Mouse (Mus musculus): ENCODE measurements around the gene Tnfrsf19.

The Tnfrsf19 gene

DNA sequence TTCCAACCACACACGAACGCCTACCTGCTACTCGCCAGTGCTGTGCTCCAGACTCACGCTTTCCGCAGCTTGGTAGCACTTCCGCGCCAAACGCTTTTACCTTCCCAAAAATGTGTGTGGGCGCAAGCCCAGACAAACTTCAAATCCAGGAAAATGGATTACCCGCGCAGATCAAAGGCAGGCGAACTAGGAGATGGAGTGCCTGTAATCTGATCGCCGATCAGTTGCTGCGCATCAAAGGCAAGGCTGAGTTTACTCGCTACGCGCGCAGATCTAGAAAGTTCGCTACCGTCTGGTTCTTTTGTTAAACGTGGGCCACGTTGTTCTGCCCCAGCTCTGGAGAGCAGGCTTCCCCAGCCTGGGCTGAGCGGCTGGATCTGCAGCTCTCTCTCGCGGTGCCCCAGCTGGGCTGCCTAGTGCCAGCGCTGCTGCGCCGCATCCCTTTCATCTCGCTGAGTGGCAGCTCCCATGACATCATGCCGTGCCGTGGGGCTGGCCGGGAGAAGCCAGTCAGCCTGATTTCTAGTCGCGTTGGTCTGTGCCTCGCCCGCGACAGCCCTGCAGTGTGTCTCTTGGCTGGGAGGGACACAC, at the start of gene Tnfrsf19:
Gene Tnfrsf19, minus strand, starts transcription at position 400 of the 591 bp plus-strand sequence.
- peak; percentile 40 to 69 for DNase-seq (ENCODE audit: low spot score in 2 of 2)

DNA sequence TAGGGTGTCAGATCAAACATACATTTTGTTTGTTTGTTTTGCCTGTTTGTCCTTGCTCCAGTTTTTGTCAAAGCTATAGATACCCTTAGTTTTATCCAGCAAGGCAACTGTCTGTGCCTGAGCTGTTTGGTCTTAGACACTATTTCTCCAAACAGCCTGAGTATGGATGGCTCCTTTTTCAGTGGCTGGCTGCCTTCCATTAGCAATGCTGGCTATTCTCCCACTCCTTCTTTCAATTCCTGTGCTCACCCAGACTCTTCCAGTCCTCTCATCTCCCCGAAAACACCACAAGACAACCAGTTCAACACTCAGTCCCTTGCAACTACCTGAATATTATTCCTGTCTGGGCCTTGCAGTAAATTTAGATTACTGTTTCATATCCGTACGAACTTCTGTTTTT, 45.8 kb upstream of the Tnfrsf19 start:
- DNase-seq (ENCODE audit: low spot score in 2 of 2), result no peak

DNA sequence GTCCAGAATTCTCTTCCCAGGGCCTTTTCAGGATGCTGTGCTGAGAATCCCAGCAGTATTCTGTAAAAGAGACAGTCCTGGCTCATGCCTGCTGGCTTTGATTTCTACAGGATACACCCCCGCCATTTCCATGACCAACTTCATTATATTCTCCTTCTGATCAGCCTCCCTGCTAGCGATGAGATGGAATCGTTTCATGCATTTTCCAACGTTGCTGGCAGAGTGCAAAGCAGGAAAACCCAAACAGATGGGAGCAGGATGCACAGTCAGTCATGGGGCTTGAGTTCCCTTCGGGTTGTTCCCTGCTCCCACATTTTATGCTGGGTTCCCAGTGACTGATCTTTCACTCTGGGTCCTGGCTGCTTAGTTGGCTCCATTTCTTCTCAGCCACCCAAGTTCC, 44.7 kb upstream of the Tnfrsf19 start:
- DNase-seq (ENCODE audit: low spot score in 2 of 2), result no peak

DNA sequence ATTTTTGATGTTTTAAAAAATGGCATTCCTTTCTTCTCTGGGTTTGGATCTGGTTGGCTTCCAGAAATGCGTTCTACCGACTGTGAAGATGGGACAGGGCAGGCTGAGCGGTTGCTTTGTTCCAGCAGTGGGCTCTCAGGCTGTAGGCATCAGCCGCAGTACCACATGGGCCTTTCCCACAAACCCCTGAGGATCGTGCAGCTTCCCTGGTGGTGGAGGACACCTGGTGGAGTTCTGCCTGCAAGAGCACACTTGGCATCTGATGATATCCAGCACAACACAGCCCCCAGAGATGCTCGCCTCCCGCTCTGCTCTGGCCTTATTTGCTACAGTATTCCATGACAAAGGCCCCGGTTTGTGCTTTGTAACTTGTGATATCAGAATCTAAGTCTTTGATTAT, 41.9 kb upstream of the Tnfrsf19 start:
- no peak for DNase-seq (ENCODE audit: low spot score in 2 of 2)

DNA sequence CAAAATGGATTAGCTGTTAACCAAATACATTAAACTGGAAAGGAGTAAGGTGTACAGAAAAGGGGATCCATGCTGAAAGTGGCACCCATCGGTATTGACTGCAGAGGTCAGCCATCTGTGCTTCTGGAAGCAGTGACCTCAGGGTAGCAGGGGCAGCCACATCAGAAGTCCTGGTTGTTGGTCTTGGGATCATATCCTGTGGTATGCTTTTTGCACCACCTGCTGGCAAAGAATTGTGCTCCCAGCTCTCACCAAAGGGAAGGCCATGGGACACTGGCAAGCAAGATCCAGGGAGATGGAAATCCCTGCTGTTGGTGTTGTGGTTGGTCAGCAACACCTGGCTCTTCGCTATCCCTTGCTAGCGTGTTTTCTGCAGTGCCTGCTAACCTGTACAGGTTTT, 39.0 kb upstream of the Tnfrsf19 start:
- peak in 1 of 2 experiments; percentile 24 for DNase-seq (ENCODE audit: low spot score in 2 of 2)

DNA sequence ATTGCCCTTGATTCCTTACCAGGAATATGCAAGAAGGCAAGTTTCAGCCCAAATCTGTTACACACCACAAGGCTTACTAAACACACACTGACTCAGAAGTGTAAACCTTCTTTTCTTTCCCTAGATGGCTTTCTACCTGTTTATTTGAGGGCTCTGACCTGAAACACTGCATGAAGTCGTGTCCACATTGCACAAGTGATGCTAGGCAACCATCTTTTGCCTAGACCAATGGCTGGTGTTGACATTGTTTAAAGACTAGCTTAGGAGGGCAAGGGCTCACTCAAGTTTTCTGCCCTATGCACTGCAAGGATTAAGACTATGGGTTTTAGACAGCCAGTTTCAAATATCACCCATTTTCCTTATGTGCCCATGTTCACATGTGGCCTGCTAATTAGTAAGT, 23.3 kb upstream of the Tnfrsf19 start:
- DNase-seq (ENCODE audit: low spot score in 2 of 2), result no peak

DNA sequence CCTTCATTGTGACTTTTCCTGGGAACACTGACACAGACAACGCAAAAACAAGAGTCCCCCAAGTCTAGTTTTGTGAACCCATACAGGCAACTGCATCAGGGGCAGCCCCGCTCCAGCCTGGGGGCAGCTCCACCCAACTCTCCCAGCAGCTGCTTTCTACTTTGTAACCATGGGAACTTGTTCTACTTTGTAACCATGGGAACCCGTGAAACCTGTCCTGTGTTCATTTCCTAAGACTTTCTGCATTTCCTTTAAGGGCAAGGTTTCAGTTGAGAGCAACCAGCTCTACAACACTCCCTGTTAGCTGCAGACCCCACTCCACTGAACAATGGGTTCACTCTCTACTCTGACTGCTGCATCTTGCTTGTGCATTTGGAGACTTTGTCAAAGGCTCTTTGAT, 15.4 kb upstream of the Tnfrsf19 start:
- DNase-seq (ENCODE audit: low spot score in 2 of 2), result no peak

DNA sequence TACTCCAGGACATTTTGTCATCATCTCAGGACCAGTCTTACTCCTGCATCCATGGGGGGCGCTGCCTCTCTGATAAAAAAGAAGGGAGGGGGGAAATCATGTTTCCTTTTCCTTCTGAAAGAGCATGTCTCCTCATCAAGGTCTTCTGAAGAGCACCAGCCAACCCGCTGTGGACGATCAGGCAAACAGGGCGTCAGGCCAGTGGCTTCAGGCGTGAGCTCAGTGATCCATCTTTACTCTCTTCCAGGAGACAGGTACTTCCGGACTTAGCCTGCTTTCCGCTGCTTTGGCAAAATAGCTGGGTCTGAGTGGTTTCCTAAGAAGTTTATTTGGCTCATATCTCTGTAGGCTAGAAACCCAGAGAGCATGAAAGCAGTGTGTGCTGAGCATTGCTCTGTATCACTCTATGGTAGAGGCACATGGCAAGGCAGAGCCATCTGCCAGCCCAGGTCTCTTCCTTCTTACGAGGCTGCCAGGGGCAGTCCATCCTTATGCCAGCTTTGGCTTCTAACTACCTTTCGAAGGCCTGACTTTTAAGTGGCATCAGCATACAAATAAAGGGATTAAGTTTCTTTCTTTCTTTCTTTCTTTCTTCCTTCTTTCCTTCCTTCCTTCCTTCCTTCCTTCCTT, 13.1 kb upstream of the Tnfrsf19 start:
- no peak for DNase-seq (ENCODE audit: low spot score in 2 of 2)

DNA sequence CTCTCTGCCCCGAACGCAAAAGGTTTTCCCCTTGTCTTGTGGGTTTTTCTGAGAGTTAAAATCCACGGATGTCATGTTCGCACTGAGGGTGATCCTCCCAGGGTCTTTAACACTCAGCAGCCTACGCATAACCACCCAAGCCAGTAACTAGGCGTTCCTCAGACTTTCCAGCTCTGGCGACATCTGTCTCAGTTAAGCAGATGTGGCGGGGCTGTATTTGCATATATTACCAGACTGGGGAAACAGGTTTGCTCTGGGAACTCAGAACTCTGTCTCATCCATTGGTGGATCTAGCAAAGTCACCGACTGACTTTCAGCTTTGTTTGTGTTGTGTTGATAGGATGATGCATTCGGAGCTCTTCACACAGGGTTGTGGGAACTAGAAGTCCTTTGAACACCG, 10.7 kb upstream of the Tnfrsf19 start:
- DNase-seq (ENCODE audit: low spot score in 2 of 2), result no peak

DNA sequence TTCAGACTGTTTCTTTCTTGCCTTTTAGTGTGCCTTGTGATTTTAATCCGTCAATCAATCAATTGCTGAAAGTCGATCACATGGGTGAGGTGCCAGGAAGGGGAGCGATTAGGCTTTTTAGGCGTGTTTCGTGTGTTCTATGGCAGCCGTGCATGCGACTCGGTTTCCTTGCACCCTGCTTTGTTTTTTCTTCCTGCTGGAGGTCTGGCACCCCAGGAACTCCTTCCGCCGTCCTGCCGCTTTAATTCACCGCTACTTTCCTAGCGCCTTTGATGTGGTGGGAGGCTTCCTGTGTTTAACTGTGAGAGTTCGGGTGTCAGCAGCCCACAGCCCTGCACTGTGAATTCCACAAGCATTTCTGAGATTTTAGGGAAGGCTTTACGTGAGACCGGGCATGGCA, 10.2 kb upstream of the Tnfrsf19 start:
- no peak for DNase-seq (ENCODE audit: low spot score in 2 of 2)

DNA sequence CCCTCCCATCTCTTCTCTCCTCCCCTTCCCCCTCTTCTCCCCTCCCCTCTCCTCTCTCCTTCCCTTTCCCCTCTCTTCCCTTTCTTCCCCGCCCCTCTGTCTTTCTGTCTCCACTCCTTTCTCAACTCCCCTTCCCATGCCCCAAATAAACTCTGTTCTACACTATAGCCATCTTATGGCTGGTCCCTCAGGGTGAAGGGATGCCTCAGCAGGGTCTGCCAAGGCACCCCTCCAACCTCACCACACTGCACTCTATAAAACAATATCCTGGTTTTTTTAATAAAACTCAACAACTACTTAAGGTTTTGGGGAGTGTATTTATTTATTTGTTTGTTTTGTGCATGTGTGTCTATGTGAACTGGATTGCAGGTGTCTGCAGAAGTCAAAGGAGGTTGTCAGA, 9.6 kb upstream of the Tnfrsf19 start:
- no peak for DNase-seq (ENCODE audit: low spot score in 2 of 2)

DNA sequence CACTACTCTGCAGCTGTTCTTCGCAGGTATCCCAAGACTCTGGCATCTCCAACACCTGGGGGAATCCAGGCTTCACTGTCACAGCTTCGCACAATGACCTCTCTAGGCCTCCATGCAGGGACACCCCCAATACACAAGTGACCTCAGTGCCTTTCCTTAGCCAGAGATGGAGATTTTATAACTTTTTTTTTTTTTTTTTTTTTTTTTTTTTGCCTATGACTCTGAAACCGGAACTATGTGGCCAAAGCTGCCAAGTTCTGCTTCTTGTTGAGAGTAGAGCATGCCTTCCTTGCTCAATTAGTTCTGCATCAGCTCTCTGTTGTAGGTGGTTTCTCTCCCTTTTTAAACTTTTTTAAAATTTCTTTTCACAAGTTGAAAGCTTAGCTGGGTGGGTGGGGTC, 5.9 kb upstream of the Tnfrsf19 start:
- DNase-seq (ENCODE audit: low spot score in 2 of 2), result no peak

DNA sequence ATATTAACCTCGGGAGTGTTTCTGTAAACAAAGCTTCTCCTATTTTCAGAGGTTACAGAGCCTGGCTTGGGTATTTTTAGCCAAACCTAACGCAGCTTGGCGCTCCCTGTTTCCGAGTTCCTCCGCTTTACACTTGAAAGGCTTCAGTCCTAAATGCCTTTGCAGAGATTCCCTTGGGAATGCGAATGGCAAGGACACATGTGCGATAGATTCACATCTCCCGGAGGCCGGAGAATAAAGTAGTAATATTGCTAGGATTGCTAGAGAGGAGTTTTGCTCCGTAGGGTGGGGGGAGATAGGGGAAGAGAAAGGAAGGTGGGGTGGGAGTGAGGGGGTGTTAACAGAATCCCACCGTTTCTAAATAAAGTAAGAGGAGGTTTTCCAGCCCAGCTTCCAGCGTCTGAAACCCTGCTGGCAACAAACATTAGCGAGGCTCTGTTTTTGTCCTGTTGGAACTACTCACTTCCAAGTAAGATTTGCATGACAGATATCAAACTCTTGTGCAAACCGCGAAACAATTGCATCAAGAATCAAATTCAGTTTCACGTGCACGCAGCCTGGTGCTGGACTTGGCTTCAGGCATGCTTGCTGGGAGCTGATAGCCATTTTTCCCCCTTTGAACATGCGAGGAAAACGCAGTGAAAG, 722 bp downstream of the Tnfrsf19 start:
- DNase-seq (ENCODE audit: low spot score in 2 of 2), result no peak

DNA sequence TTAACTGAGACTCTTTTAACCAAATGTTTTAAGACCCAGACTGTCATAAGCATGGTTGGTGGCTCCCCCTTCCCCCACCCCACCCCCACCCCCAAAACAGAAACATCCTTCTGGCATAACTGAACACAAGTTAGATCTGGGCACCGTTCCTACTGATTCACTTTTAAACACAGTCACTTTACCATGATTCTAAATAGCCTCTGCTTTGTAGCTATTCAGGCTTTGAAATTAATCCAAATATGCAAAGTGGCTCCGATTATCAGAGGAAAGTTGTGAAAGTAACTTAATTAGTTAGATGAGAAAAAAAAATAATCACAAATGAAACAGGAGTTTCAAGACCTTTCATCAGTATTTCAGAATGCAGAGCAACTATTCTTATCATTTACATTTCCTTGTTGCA, 2.0 kb downstream of the Tnfrsf19 start:
- no peak for DNase-seq (ENCODE audit: low spot score in 2 of 2)

DNA sequence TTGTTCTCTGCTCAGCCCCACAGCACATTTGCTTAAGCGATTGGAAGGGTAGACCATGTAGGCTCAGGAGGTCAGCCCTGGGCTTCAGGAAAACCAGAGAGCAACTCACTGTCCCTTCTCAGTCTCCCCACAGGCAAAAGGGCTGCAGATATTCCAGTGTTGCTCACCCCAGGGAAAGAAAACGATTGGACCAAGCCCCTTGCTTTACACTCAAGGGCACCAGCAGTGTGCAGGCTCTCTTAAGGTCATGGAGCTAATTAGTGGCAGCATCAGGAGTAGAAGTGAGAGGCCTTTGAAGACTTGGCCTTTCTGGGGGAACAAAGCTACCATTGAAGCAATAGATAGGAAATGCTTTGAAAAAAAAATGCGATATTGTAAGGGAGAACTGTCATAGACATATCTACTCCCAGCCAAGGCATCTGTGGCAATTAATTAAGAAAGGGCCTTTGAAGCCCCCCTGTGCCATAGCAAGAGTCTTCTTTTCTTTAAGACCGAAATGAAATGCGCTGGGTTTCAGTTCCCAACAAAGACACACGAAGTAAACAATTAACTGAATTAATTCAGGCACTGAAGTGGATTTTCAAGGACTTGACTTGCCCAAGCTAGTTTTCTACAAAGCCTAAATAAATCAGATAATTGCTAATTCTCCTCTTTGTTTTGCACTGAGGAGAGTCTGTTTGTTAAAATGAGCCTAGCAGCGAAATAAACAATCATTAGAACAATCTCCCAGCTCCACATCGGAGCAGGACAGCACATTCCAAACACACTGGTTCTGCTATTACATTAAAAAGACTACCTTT, 2.6 kb downstream of the Tnfrsf19 start:
- DNase-seq (ENCODE audit: low spot score in 2 of 2), result no peak

DNA sequence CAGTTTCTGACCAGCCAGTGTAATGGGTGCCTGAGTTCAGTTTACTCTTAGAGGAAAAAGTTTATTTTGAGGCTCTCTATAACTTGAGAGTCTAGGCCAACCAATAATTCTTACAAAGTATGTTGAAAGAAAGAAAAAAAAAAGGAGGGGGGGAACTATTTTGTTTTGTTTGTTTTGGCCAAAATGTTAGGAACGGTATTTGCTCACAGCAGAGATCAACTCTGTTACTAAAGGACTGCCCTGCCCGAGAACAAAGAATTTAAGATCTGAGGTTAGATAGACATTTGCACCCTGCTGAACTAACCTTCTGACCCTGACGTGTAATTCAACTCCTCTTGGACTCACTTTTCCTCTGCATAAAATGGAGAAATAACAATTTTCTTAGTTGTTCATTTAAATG, 4.0 kb downstream of the Tnfrsf19 start:
- no peak for DNase-seq (ENCODE audit: low spot score in 2 of 2)

DNA sequence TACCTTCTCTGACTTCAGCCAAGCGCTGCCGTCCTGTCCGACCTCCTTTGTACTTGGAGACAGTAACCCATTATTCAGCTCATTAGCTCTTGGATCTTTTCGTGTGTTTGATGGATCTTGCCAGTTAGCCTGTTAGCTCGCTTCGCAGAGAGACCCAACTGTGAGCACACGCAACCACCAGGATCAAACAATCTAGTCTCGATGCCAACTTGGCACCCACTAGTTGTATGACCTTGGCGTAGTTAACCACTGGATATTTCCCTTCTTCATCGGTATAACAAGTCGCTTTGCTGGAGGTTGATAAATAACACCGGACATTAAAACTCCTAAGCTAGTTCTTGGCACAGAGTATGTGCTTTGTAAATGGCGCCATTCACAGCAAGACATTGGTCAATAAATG, 6.1 kb downstream of the Tnfrsf19 start:
- DNase-seq (ENCODE audit: low spot score in 2 of 2), result no peak

DNA sequence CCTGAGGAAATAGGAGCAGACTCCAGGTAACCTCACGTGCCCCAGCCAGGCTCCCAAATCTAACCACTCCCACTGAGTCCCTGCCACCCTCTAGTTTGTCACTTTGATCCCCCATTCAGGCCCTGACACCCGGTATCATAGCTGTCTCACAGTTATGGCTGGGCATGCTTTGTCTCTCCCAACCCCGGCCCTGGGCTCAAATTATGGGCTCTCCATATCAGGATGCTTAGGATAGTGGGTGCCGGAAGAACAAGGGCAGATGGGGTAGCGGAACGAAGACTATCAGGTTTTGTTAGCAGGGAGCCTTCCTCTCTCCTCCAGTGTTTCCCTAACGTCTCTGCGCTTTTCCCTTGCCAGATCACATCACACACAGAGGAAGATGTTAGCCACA, 8.2 kb downstream of the Tnfrsf19 start:
- DNase-seq (ENCODE audit: low spot score in 2 of 2), result no peak

DNA sequence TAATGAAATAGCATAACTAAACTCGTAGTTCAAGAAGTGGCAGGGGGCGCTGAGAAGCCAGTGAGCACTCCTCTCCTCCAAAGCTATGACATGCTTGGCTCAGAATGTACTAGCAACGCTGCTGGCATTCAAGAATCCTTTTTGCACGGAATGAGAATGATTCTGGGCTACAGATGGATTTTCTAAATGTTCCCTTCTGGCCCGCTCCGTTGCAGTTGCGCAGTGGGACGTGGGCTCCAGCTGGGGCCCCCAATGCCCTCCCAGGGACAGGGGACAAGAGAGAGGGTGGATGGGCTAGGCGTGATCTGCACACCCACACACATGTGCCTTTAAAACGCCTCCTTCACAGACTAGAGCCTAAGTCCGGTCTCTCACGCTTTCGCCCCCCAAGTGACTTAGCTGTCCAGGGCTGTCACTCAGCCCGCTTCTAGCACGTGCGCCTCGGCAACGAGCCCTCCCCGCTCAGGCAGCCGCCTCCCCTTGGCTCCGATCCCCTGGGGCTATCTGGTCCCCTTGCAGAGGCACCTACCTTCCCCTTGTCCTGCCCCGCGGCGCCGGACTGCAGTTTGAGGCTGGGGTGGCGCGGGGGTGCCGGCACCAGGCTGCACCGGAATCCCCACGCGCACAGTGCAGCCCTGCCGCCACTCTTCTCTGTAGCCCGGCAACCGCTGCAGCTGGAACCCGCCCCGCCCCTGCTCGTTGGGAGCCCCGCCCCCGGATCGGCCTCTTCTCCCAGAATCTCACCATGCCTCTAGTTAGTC, 8.8 kb downstream of the Tnfrsf19 start:
- peak; percentile 35 to 47 for DNase-seq (ENCODE audit: low spot score in 2 of 2)

DNA sequence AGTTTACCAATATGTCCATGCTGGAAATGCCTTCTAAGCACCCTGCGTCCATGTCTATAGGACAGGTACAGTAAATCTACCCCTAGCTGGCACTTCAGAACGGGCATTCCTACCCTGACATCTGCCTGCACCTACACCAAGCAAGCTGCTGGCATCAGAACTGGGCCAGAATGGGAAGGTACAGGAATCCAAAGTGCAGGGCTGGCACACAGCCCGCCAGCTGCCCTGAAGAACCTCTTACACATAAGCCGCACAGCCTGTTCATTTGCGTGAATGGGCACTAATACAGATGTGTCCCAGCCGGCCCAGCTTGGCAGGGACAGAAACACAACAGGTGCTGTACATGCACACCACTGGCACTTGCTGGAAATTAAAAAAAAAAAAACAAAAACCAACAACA, 15.9 kb downstream of the Tnfrsf19 start:
- no peak for DNase-seq (ENCODE audit: low spot score in 2 of 2)

DNA sequence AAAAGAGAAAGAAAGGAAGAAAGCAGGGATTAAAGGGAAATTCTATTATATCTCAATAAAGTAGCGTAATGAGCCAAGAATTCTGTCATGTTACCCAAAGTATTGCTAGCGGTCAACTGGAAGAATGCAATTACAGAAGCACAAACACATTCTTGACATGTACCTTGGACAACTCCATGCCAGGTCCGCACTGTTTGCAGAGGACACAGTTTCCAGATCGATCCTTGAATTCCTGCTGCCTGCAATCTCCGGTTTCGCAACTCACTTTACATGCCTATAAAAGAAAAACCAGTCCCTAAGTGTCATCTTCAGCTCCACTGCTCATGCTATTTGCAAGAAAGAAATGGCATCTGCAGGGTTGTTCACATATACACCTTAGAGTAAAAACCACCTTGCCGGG, 22.3 kb downstream of the Tnfrsf19 start:
- no peak for DNase-seq (ENCODE audit: low spot score in 2 of 2)

DNA sequence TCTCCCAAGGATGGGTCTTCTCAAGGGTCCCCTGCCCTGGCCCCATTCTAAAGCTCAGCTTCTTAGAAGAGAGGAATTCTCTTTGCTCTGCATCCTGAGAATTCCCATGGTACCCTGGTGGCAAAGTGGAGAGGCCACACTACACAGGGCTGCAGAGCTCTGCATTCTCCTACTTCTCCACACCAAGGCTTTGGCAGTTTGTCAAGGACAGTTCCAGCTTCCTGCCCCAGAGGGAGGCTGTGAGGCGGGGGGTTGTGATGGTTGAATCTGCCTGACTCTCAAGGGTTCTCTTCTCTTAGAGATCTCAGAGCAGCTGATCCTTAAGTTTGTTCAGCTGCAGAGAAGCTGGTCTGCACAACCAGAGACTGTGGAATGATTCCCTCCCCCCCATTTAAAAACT, 23.9 kb downstream of the Tnfrsf19 start:
- no peak for DNase-seq (ENCODE audit: low spot score in 2 of 2)
